Mouse (Mus musculus): ENCODE measurements around the gene St6galnac1. TPM values are rescaled to one million over a fixed set of nuclear protein-coding genes. Genes with fewer than 3 reads are reported as not detected.
"Not testable (repeated sequence)": the region's sequence is repeated elsewhere in the genome, so short reads cannot be mapped to it uniquely, and the experiment has no call there.

Gene St6galnac1
- polyA plus RNA-seq, 1 experiment, result 0.09 TPM

- Histone ChIP-seq H3K27ac (ENCODE audit: control insufficient read depth, insufficient read depth, low read depth, low read length) (no peak overlapping the region), H3K36me3 (ENCODE audit: control insufficient read depth, insufficient read depth, low read length) (no peaks in the 10 kb centered on the region), H3K27me3 (ENCODE audit: control insufficient read depth, insufficient read depth, low read length) (no peaks in the 10 kb centered on the region), H3K4me3 (ENCODE audit: control insufficient read depth, low read depth, low read length) (no peak overlapping the region), H3K4me1 (ENCODE audit: control insufficient read depth, insufficient read depth, low read length) (no peaks in the 10 kb centered on the region)
- no peak for TF ChIP-seq POLR2A (IDR thresholded peaks at IDR 0.05; ENCODE audit: control insufficient read depth, low read depth, low read length)
- TF ChIP-seq CTCF (IDR thresholded peaks at IDR 0.05; ENCODE audit: control insufficient read depth, insufficient read depth, insufficient replicate concordance, low read depth, low read length), result no peak
Measured at GRCm38 (mm10) chr11:116769873-116770272, 5.4 kb downstream of the St6galnac1 start.

GRCm38 (mm10) chr11:116764946-116765345 is 10.4 kb downstream of the St6galnac1 start:
- no peaks in the 10 kb centered on the region for H3K36me3 ChIP-seq (ENCODE audit: control insufficient read depth, insufficient read depth, low read length)
- no peak overlapping the region for H3K4me3 ChIP-seq (ENCODE audit: control insufficient read depth, low read depth, low read length)
- no peaks in the 10 kb centered on the region for H3K27me3 ChIP-seq (ENCODE audit: control insufficient read depth, insufficient read depth, low read length)
- H3K4me1 ChIP-seq (ENCODE audit: control insufficient read depth, insufficient read depth, low read length), result no peaks in the 10 kb centered on the region
- TF ChIP-seq CTCF (IDR thresholded peaks at IDR 0.05; ENCODE audit: control insufficient read depth, insufficient read depth, insufficient replicate concordance, low read depth, low read length) (no peak), POLR2A (IDR thresholded peaks at IDR 0.05; ENCODE audit: control insufficient read depth, low read depth, low read length) (no peak)
- H3K27ac ChIP-seq (ENCODE audit: control insufficient read depth, insufficient read depth, low read depth, low read length), result no peak overlapping the region

- Histone ChIP-seq H3K36me3 (ENCODE audit: control insufficient read depth, insufficient read depth, low read length) (no peaks in the 10 kb centered on the region), H3K27me3 (ENCODE audit: control insufficient read depth, insufficient read depth, low read length) (no peaks in the 10 kb centered on the region), H3K4me3 (ENCODE audit: control insufficient read depth, low read depth, low read length) (no peak overlapping the region), H3K4me1 (ENCODE audit: control insufficient read depth, insufficient read depth, low read length) (no peaks in the 10 kb centered on the region), H3K27ac (ENCODE audit: control insufficient read depth, insufficient read depth, low read depth, low read length) (no peak overlapping the region)
- TF ChIP-seq POLR2A (IDR thresholded peaks at IDR 0.05; ENCODE audit: control insufficient read depth, low read depth, low read length), result no peak
- no peak for TF ChIP-seq CTCF (IDR thresholded peaks at IDR 0.05; ENCODE audit: control insufficient read depth, insufficient read depth, insufficient replicate concordance, low read depth, low read length)
Measured at GRCm38 (mm10) chr11:116764346-116764745, 11.0 kb downstream of the St6galnac1 start.

- TF ChIP-seq POLR2A (IDR thresholded peaks at IDR 0.05; ENCODE audit: control insufficient read depth, low read depth, low read length) (no peak), CTCF (IDR thresholded peaks at IDR 0.05; ENCODE audit: control insufficient read depth, insufficient read depth, insufficient replicate concordance, low read depth, low read length) (no peak)
- Histone ChIP-seq H3K27me3 (ENCODE audit: control insufficient read depth, insufficient read depth, low read length) (no peaks in the 10 kb centered on the region), H3K27ac (ENCODE audit: control insufficient read depth, insufficient read depth, low read depth, low read length) (no peak overlapping the region), H3K4me3 (ENCODE audit: control insufficient read depth, low read depth, low read length) (no peak overlapping the region), H3K4me1 (ENCODE audit: control insufficient read depth, insufficient read depth, low read length) (no peaks in the 10 kb centered on the region), H3K36me3 (ENCODE audit: control insufficient read depth, insufficient read depth, low read length) (no peaks in the 10 kb centered on the region)
Measured at GRCm38 (mm10) chr11:116755191-116755590, 20.1 kb downstream of the St6galnac1 start.

- Histone ChIP-seq H3K27ac (ENCODE audit: control insufficient read depth, insufficient read depth, low read depth, low read length) (no peak overlapping the region), H3K36me3 (ENCODE audit: control insufficient read depth, insufficient read depth, low read length) (no peaks in the 10 kb centered on the region), H3K27me3 (ENCODE audit: control insufficient read depth, insufficient read depth, low read length) (no peaks in the 10 kb centered on the region), H3K4me3 (ENCODE audit: control insufficient read depth, low read depth, low read length) (no peak overlapping the region), H3K4me1 (ENCODE audit: control insufficient read depth, insufficient read depth, low read length) (no peaks in the 10 kb centered on the region)
- TF ChIP-seq CTCF (IDR thresholded peaks at IDR 0.05; ENCODE audit: control insufficient read depth, insufficient read depth, insufficient replicate concordance, low read depth, low read length) (no peak), POLR2A (IDR thresholded peaks at IDR 0.05; ENCODE audit: control insufficient read depth, low read depth, low read length) (no peak)
Measured at GRCm38 (mm10) chr11:116753674-116754470, 21.4 kb downstream of the St6galnac1 start.

GRCm38 (mm10) chr11:116749733-116750132 is 25.6 kb downstream of the St6galnac1 start:
- H3K36me3 ChIP-seq (ENCODE audit: control insufficient read depth, insufficient read depth, low read length), result no peaks in the 10 kb centered on the region
- no peaks in the 10 kb centered on the region for H3K4me1 ChIP-seq (ENCODE audit: control insufficient read depth, insufficient read depth, low read length)
- no peak overlapping the region for H3K27ac ChIP-seq (ENCODE audit: control insufficient read depth, insufficient read depth, low read depth, low read length)
- no peaks in the 10 kb centered on the region for H3K27me3 ChIP-seq (ENCODE audit: control insufficient read depth, insufficient read depth, low read length)
- H3K4me3 ChIP-seq (ENCODE audit: control insufficient read depth, low read depth, low read length), result no peak overlapping the region
- TF ChIP-seq CTCF (IDR thresholded peaks at IDR 0.05; ENCODE audit: control insufficient read depth, insufficient read depth, insufficient replicate concordance, low read depth, low read length), result no peak
- no peak for TF ChIP-seq POLR2A (IDR thresholded peaks at IDR 0.05; ENCODE audit: control insufficient read depth, low read depth, low read length)

- not testable (repeated sequence) for H3K27me3 ChIP-seq (ENCODE audit: control insufficient read depth, insufficient read depth, low read length); H3K4me3 ChIP-seq (ENCODE audit: control insufficient read depth, low read depth, low read length); H3K4me1 ChIP-seq (ENCODE audit: control insufficient read depth, insufficient read depth, low read length); H3K27ac ChIP-seq (ENCODE audit: control insufficient read depth, insufficient read depth, low read depth, low read length); H3K36me3 ChIP-seq (ENCODE audit: control insufficient read depth, insufficient read depth, low read length)
Measured at GRCm38 (mm10) chr11:116748692-116749091, 26.6 kb downstream of the St6galnac1 start.

- H3K4me3 ChIP-seq (ENCODE audit: control insufficient read depth, low read depth, low read length); H3K27me3 ChIP-seq (ENCODE audit: control insufficient read depth, insufficient read depth, low read length): not testable (repeated sequence)
Measured at GRCm38 (mm10) chr11:116746822-116747221, 28.5 kb downstream of the St6galnac1 start.

GRCm38 (mm10) chr11:116745457-116745856 is 29.9 kb downstream of the St6galnac1 start:
- not testable (repeated sequence) for H3K4me3 ChIP-seq (ENCODE audit: control insufficient read depth, low read depth, low read length); H3K4me1 ChIP-seq (ENCODE audit: control insufficient read depth, insufficient read depth, low read length); H3K27ac ChIP-seq (ENCODE audit: control insufficient read depth, insufficient read depth, low read depth, low read length); H3K27me3 ChIP-seq (ENCODE audit: control insufficient read depth, insufficient read depth, low read length); H3K36me3 ChIP-seq (ENCODE audit: control insufficient read depth, insufficient read depth, low read length)

More at GRCm38 (mm10) chr11:116746822-116747221, 28.5 kb downstream of the St6galnac1 start:
- not testable (repeated sequence) for H3K36me3 ChIP-seq (ENCODE audit: control insufficient read depth, insufficient read depth, low read length); H3K4me1 ChIP-seq (ENCODE audit: control insufficient read depth, insufficient read depth, low read length); H3K27ac ChIP-seq (ENCODE audit: control insufficient read depth, insufficient read depth, low read depth, low read length)
